Mouse (Mus musculus) midbrain, embryonic 14.5 days (tissue): Measurements from ENCODE around the gene Tmem238l. TPM values are rescaled to one million over a fixed set of nuclear protein-coding genes. Genes with fewer than 3 reads are reported as not detected.

ENCODE experiments used
- ATAC-seq: fragments of 200-750 bp; cut with Nextera tagmentation; 2 replicates; pipeline ENCODE4 v1.8.0; 2017; ENCODE audit warnings: moderate number of reproducible peaks, moderate library complexity; ENCODE audit not compliant: low FRiP score, low TSS enrichment
- DNase-seq: peaks from one replicate; pipeline ENCODE4 v3.0.0-alpha.2; 2015
- H3K27ac ChIP-seq: fragments of 300-500 bp; sonication (generic); replicated peaks from 2 replicates; pipeline ENCODE4 v1.5.1; 2014; ENCODE audit warnings: mild to moderate bottlenecking, low read depth, low read length, moderate library complexity
- H3K27me3 ChIP-seq: fragments of 300-500 bp; sonication (generic); 2 replicates; pipeline ENCODE4 v1.6.1; 2014; ENCODE audit warnings: low read length, control low read depth, mixed read lengths; ENCODE audit not compliant: control insufficient read depth, insufficient read depth
- H3K36me3 ChIP-seq: fragments of 300-500 bp; sonication (generic); 2 replicates; pipeline ENCODE4 v1.6.1; 2014; ENCODE audit warnings: low read length, control low read depth; ENCODE audit not compliant: control insufficient read depth, insufficient read depth
- H3K4me1 ChIP-seq: fragments of 300-500 bp; sonication (generic); 2 replicates; pipeline ENCODE4 v1.6.1; 2014; ENCODE audit warnings: mild to moderate bottlenecking, antibody characterized with exemption, low read length, control low read depth; ENCODE audit not compliant: control insufficient read depth, insufficient read depth
- H3K4me2 ChIP-seq: fragments of 300-500 bp; sonication (generic); 2 replicates; pipeline ENCODE4 v1.6.1; 2014; ENCODE audit warnings: mild to moderate bottlenecking, low read length, moderate library complexity
- H3K4me3 ChIP-seq: fragments of 300-500 bp; sonication (generic); replicated peaks from 2 replicates; pipeline ENCODE4 v1.5.1; 2014; ENCODE audit warnings: low read depth, low read length
- H3K9ac ChIP-seq: fragments of 300-500 bp; sonication (generic); replicated peaks from 2 replicates; pipeline ENCODE4 v1.6.1; 2014; ENCODE audit warnings: mild to moderate bottlenecking, low read length, moderate library complexity
- H3K9me3 ChIP-seq: fragments of 300-500 bp; sonication (generic); 2 replicates; pipeline ENCODE4 v1.6.1; 2016; ENCODE audit warnings: low read length, control low read depth, mixed read lengths; ENCODE audit not compliant: control insufficient read depth
- WGBS: fragments of 180-500 bp; shearing (Covaris S2); extraction: QIAGEN DNeasy Blood & Tissue Kit; methylation state at CpG from one replicate; pipeline ENCODE4 v1.1.7; 2014; 5-methylcytosine and 5-hydroxymethylcytosine counted together
- polyA plus RNA-seq: library from polyadenylated mRNA; unstranded; fragments of >200 nt; fragmentation: Nextera tagmentation; extraction: Ambion mirVana; gene quantifications from 2 replicates; pipeline ENCODE4 v1.2.1, GENCODE M21; 2014

Gene Tmem238l
- polyA plus RNA-seq, 1 experiment from 2014 or later, result not detected

DNA sequence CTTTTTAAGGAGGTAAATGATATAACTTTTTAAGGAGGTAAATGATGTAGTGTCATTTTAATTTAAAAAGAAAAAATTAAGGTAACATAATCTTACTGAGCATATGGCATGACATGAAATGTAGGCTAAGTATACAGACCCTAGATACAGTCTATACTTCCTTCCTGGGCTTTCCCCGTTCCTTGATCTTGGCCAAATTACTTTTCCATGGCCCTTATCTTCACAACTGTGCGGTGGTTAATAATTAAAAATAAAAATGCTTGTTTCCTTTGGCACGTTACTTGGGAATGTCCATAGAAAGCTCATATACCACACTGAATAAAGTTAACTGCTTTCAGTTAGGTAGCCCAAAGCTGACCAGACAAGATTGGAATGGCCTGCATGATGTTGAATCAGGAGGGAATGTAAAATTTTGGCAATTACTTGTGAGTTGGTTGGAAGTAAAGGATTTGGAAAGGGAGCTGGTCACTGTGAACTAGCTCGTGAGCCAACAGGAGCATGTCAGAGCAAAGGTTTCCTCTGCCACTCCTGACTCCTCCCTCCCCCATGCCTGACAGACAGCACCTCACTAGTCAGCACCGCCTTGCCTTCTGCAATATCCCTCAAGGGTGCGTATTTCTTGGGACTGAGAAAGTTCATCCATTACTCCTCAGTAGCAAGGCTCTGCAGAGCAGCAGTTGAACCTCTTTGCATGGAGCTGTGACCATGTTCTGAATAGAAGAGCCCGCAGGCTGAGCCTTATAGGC is 21.8 kb upstream of the Tmem238l start:
- Histone ChIP-seq H3K9ac (no peak overlapping the region), H3K4me1 (no peaks in the 10 kb centered on the region), H3K27ac (no peak overlapping the region), H3K36me3 (no peaks in the 10 kb centered on the region), H3K4me2 (no peak overlapping the region), H3K27me3 (no peaks in the 10 kb centered on the region), H3K4me3 (no peak overlapping the region), H3K9me3 (no peaks in the 10 kb centered on the region)
- DNase-seq (no peak), ATAC-seq (no peak)
- WGBS, result 83% methylated on average over 7 of the region's 7 CpGs

DNA sequence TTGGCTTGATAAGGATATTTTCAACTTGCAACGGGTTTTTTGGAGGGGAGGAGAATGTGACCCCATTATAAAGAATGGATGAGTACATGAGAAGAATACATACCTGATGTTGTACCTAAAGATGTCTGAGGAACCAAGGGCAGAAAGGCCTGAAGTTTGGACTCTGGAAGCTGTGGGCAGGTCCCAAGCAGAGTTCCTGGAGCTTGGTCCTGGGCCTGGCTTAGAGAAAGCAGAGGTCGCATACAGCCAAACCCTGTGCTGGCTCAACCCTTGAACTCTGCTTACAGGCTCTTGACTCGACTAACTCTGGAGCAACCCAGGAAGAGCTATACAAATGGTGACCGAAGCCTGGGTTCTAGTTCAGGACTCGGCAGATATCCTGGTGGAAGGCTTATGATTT is 14.4 kb upstream of the Tmem238l start:
- no peak overlapping the region for H3K27ac ChIP-seq
- no peaks in the 10 kb centered on the region for H3K36me3 ChIP-seq
- no peak overlapping the region for H3K9ac ChIP-seq
- H3K27me3 ChIP-seq, result no peaks in the 10 kb centered on the region
- WGBS, result 92% methylated on average over 5 of the region's 5 CpGs
- H3K4me1 ChIP-seq, result no peaks in the 10 kb centered on the region
- H3K4me3 ChIP-seq, result no peak overlapping the region
- DNase-seq (no peak), ATAC-seq (no peak)
- no peak overlapping the region for H3K4me2 ChIP-seq
- H3K9me3 ChIP-seq, result no peaks in the 10 kb centered on the region

DNA sequence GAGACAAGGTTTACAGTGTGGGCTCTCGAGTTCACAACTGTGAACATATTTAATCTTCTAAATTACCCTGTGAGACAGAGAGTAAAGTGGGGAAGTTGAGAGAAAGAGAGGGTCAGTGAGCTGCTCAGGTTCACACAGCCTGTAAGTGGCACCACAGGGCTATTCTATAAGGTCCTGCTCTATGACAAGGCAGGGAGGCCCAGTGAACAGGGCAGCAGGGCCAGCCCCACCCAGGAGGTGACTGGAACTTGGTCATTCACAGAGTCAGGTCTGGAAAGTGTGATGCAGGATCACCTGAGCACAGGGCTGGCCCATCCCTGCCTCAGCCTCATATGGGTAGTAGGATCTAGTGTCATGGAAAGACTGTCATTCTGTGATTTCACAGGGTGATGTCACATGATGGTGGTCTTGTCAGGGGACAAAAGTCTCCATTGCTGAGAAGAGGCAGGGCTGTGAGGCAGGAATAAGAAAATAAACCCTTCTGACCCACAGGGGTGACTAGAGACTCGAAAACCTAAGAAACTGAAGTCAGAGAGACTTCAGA is 11.1 kb upstream of the Tmem238l start:
- 74% methylated on average over 2 of the region's 2 CpGs for WGBS
- Histone ChIP-seq H3K9ac (no peak overlapping the region), H3K4me3 (no peak overlapping the region), H3K9me3 (no peaks in the 10 kb centered on the region), H3K27ac (no peak overlapping the region), H3K36me3 (no peaks in the 10 kb centered on the region), H3K4me1 (no peaks in the 10 kb centered on the region), H3K4me2 (no peak overlapping the region), H3K27me3 (no peaks in the 10 kb centered on the region)
- no peak for DNase-seq
- no peak for ATAC-seq

DNA sequence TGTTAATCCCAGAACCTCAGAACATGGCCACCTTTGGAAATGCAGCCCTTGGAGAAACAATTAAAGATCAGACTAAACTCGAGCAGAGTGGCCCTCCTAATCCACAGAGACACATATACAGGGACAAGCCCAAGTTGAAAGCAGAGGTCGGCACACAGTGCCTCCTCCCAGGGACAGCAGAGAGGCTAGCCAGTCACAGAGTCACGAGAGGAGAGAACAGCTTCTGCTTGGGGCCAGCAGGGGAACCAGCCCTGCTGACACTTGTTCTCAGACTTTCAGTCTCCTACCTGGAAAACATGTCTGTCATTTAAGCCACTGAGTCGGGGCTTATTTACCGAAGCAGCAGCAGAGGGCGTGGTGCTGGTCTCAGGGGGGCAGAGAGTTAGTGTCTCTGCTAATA is 9.9 kb upstream of the Tmem238l start:
- Histone ChIP-seq H3K4me2 (no peak overlapping the region), H3K9ac (no peak overlapping the region), H3K36me3 (no peaks in the 10 kb centered on the region), H3K9me3 (no peaks in the 10 kb centered on the region), H3K4me1 (no peaks in the 10 kb centered on the region), H3K27me3 (no peaks in the 10 kb centered on the region), H3K27ac (no peak overlapping the region), H3K4me3 (no peak overlapping the region)
- 75% methylated on average over 6 of the region's 6 CpGs for WGBS
- no peak for ATAC-seq
- DNase-seq, result no peak

DNA sequence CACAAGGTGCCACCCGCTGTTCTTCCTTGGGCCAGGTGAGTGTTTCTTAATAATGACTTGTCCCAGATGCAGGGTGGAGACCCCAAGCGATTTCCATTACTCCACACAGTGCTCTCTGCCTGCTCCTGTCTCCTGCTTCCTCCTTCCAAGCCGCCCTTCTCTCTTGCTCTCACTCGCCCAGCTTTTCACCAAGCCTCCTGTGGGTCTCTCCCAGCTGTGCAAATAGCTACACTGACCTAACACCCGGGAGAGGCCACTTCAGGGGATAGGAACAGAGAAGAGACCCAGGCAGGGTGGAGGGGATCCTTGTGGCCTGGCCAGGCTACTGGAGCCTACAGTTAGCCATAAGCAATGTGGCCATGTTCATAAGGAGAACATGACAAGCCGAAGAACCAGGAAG is 9.5 kb upstream of the Tmem238l start:
- Histone ChIP-seq H3K27me3 (no peaks in the 10 kb centered on the region), H3K4me3 (no peak overlapping the region), H3K4me1 (no peaks in the 10 kb centered on the region), H3K9me3 (no peaks in the 10 kb centered on the region), H3K4me2 (no peak overlapping the region), H3K9ac (no peak overlapping the region), H3K27ac (no peak overlapping the region), H3K36me3 (no peaks in the 10 kb centered on the region)
- DNase-seq (no peak), ATAC-seq (no peak)
- WGBS, result 88% methylated on average over 6 of the region's 6 CpGs

DNA sequence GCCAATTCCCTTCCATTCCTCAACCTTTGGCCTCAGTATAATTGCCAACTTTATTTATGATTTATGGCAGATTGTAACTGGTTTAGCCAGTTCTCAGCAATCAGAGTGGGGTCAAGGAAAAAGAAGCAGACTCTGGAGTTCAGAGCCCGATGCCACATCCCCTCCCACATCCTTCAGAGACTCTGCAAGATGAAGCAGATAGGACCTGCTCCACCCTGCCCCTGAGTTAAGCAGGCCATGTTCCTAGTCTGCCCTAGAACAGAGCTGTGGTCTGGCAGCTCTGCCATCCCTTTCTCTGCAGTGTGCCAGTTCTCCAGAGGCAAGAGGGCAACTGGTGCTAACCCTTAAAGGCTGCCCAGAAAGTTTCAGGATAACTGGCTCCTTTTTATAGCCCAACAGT is 4.4 kb downstream of the Tmem238l start:
- H3K4me3 ChIP-seq, result no peak overlapping the region
- 85% methylated on average over 1 of the region's 1 CpGs for WGBS
- no peaks in the 10 kb centered on the region for H3K36me3 ChIP-seq
- ATAC-seq, result no peak
- no peak for DNase-seq
- no peaks in the 10 kb centered on the region for H3K9me3 ChIP-seq
- H3K4me2 ChIP-seq, result no peak overlapping the region
- H3K4me1 ChIP-seq, result no peaks in the 10 kb centered on the region
- H3K27me3 ChIP-seq, result no peaks in the 10 kb centered on the region
- no peak overlapping the region for H3K27ac ChIP-seq
- H3K9ac ChIP-seq, result no peak overlapping the region

DNA sequence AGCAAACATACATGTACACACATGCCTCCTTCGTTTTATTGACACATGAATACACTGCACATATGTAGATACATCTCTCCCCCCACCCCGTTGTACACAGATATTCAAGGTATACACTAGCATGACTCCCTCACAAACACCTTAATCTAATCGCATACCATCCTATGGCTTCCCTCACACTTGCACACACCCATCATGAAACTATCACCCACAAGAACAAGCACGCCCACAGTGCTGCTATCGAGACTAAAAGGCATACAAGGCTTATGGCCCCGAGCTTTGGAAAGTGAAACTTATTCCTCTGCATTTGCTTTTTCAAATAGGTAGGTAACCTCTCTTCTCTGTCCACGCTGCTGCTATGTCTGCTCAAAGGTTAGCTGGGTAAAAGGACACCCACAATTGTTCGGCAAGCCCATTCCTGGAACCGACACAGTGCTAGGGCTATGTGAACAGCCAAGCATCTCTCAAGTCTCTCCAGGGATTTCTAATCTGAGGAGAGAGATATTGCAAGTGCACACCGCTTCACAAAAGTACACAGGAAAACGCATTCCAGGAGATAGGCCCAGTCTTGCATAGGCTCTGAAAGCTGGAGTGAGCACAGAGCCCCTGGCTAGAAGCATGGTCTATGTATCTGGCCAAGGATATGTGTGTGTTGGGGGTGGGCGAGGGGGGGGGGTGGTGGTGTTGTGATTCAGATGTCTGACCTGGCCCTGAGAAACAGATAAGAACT is 5.2 kb downstream of the Tmem238l start:
- H3K9me3 ChIP-seq, result no peaks in the 10 kb centered on the region
- ATAC-seq (no peak), DNase-seq (no peak)
- H3K4me1 ChIP-seq, result no peaks in the 10 kb centered on the region
- no peak overlapping the region for H3K27ac ChIP-seq
- no peak overlapping the region for H3K4me2 ChIP-seq
- H3K36me3 ChIP-seq, result no peaks in the 10 kb centered on the region
- WGBS, result 87% methylated on average over 12 of the region's 12 CpGs
- no peak overlapping the region for H3K9ac ChIP-seq
- H3K4me3 ChIP-seq, result no peak overlapping the region
- no peaks in the 10 kb centered on the region for H3K27me3 ChIP-seq

DNA sequence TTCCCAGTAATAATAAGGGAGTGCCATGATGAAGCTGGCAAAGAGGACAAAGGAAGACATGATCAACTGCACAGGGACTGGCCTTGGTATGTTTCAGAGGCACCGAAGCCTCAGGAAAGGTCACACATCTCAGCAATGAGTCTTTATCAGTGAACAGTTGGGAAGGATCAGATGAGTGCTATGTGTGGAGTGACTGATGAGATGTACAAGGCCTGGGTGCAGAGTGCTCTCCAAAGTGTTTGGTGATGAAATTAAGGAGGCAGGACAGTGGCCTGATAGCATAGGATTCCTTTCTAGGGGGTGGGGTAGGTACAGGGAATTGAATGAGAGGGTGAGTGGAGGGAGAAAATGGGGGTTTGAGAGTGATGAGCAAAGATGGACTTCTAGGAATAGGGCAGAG is 7.0 kb downstream of the Tmem238l start:
- Histone ChIP-seq H3K27ac (no peak overlapping the region), H3K27me3 (no peaks in the 10 kb centered on the region), H3K4me3 (no peak overlapping the region), H3K9me3 (no peaks in the 10 kb centered on the region), H3K4me1 (no peaks in the 10 kb centered on the region), H3K9ac (no peak overlapping the region), H3K36me3 (no peaks in the 10 kb centered on the region), H3K4me2 (no peak overlapping the region)
- ATAC-seq (no peak), DNase-seq (no peak)
- 94% methylated on average over 1 of the region's 1 CpGs for WGBS
